Mouse (Mus musculus) liver, embryonic 11.5 days (tissue): ENCODE measurements at regions not wholly inside any gene's neighbourhood (a gene's known extent, or its start where the extent isn't known, plus 50 kb on each side); places are given as distances from the start of the nearest gene placed in this dataset.

Experiments
- ATAC-seq: fragments of 200-750 bp; cut with Nextera tagmentation; replicated peaks from 2 replicates; pipeline ENCODE4 v1.8.0; 2017; ENCODE audit warnings: moderate number of reproducible peaks, mild to moderate bottlenecking, moderate TSS enrichment, moderate library complexity; ENCODE audit not compliant: low FRiP score
- DNase-seq: peaks from one replicate; pipeline ENCODE4 v3.0.0-alpha.2; 2017; ENCODE audit warnings: low spot score
- H3K27ac ChIP-seq: fragments of 300-500 bp; sonication (generic); 2 replicates; pipeline ENCODE4 v1.5.1; 2014; ENCODE audit warnings: mild to moderate bottlenecking, low read depth, low read length, control low read depth
- H3K27me3 ChIP-seq: fragments of 300-500 bp; sonication (generic); replicated peaks from 2 replicates; pipeline ENCODE4 v1.6.1; 2014; ENCODE audit warnings: low read length, mixed read lengths; ENCODE audit not compliant: control insufficient read depth, insufficient read depth
- H3K36me3 ChIP-seq: fragments of 300-500 bp; sonication (generic); 2 replicates; pipeline ENCODE4 v1.6.1; 2014; ENCODE audit warnings: mild to moderate bottlenecking, low read length, moderate library complexity, mixed read lengths; ENCODE audit not compliant: control insufficient read depth, insufficient read depth
- H3K4me1 ChIP-seq: fragments of 300-500 bp; sonication (generic); replicated peaks from 2 replicates; pipeline ENCODE4 v1.6.1; 2014; ENCODE audit warnings: low read length, mixed read lengths; ENCODE audit not compliant: control insufficient read depth, insufficient read depth
- H3K4me2 ChIP-seq: fragments of 300-500 bp; sonication (generic); 2 replicates; pipeline ENCODE4 v1.6.1; 2014; ENCODE audit warnings: mild to moderate bottlenecking, control low read depth, moderate library complexity
- H3K4me3 ChIP-seq: fragments of 300-500 bp; sonication (generic); 2 replicates; pipeline ENCODE4 v1.5.1; 2014; ENCODE audit warnings: low read depth, low read length, control low read depth
- H3K9ac ChIP-seq: fragments of 300-500 bp; sonication (generic); 2 replicates; pipeline ENCODE4 v1.6.1; 2014; ENCODE audit warnings: low read depth, low read length, control low read depth
- H3K9me3 ChIP-seq: fragments of 300-500 bp; sonication (generic); 2 replicates; pipeline ENCODE4 v1.6.1; 2016; ENCODE audit warnings: low read length, inconsistent platforms, mixed read lengths; ENCODE audit not compliant: control insufficient read depth
- WGBS: fragments of 180-500 bp; shearing (Covaris S2); extraction: QIAGEN DNeasy Blood & Tissue Kit; methylation state at CpG from one replicate; pipeline ENCODE4 v1.1.7; 2014; 5-methylcytosine and 5-hydroxymethylcytosine counted together

DNA sequence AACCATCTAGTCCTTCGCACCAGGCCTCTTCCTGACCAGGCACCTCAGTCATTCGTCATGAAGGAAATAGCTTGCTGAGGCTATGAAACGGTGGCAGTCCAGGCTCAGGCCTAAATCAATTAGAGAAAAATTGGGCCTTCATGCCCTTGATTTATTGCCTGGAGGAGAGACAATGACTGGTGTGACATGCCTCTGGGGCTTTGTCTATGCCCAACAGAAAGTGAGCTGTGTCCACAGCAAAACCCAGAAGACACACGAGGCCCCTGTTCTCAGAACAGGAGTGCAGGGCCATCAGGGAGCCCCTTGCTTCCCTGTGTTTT lies 922.9 kb upstream of the Car8 start:
- no peaks in the 10 kb centered on the region for H3K36me3 ChIP-seq
- H3K4me2 ChIP-seq = no peak overlapping the region
- no peak overlapping the region for H3K9ac ChIP-seq
- WGBS = 63% methylated on average over 4 of the region's 4 CpGs
- H3K27ac ChIP-seq = no peak overlapping the region
- no peaks in the 10 kb centered on the region for H3K4me1 ChIP-seq
- no peaks in the 10 kb centered on the region for H3K9me3 ChIP-seq
- no peak overlapping the region for H3K4me3 ChIP-seq
- no peaks in the 10 kb centered on the region for H3K27me3 ChIP-seq
- ATAC-seq = no peak
- no peak for DNase-seq

DNA sequence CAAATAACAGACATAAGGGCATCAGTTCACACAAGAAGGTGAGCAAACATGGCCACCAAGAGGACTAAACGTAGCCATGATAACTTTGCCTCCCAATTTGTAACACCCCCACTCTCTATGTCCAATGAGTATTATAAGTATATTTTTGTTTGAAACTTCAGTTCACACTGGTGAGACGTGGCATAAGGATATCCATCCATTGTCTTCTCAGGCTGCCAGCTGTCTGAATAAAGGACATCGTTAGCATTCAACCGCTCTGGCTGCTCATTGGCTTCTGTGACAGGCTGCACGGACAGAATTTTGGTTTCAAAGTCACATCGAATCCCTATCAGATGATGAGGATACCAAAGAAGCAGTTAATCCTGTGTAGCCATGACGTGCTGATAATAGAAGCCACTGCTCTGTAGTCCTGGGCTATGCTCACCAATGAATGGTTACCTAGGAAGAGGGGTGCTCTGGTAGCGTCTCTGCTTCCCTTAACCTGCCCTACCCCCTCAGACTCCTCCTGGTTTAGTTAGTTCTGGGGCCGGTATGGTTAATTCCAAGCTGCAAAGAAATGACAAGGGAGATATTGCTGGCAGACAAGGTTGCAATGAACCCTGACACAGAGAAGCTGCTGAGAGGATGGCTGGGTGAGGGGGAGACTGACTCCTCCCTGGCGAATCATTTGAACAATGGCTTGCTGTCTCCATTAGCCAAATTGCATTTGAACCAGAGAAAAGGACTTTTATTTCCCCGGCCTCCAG lies 922.4 kb upstream of the Car8 start:
- no peak for ATAC-seq

DNA sequence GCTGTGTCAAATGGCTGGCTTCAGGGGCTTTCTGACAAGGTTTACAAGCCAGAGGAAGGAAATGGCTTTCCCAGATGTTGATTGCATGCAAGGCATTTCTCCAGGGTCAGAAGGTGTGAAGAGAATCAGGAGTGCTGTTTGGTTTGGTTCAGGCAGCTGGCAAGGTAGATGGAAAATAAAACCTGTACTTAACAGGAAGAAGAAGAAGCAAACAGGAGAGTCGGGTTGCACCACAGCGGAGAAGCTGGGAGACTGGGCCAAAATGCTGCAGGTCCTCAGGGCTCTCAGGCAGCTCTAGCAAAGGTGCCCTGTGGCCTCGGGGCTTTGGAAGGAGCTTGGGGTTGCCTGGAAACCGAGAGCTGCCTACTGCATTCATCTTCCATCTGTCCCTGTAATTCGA lies 908.9 kb upstream of the Car8 start:
- 40% methylated on average over 5 of the region's 5 CpGs for WGBS
- Histone ChIP-seq H3K27ac (no peak overlapping the region), H3K4me1 (no peaks in the 10 kb centered on the region), H3K4me2 (no peak overlapping the region), H3K27me3 (no peaks in the 10 kb centered on the region), H3K4me3 (no peak overlapping the region), H3K9ac (no peak overlapping the region), H3K9me3 (peaks cover 2% of the 10 kb centered on the region), H3K36me3 (no peaks in the 10 kb centered on the region)
- DNase-seq (peak; percentile 31), ATAC-seq (no peak)

More for the DNA sequence above, 922.4 kb upstream of the Car8 start:
- Histone ChIP-seq H3K27ac (no peak overlapping the region), H3K4me1 (no peaks in the 10 kb centered on the region), H3K9me3 (no peaks in the 10 kb centered on the region), H3K27me3 (no peaks in the 10 kb centered on the region), H3K36me3 (no peaks in the 10 kb centered on the region), H3K9ac (no peak overlapping the region), H3K4me2 (no peak overlapping the region), H3K4me3 (no peak overlapping the region)
- WGBS = 78% methylated on average over 11 of the region's 11 CpGs
- no peak for DNase-seq

DNA sequence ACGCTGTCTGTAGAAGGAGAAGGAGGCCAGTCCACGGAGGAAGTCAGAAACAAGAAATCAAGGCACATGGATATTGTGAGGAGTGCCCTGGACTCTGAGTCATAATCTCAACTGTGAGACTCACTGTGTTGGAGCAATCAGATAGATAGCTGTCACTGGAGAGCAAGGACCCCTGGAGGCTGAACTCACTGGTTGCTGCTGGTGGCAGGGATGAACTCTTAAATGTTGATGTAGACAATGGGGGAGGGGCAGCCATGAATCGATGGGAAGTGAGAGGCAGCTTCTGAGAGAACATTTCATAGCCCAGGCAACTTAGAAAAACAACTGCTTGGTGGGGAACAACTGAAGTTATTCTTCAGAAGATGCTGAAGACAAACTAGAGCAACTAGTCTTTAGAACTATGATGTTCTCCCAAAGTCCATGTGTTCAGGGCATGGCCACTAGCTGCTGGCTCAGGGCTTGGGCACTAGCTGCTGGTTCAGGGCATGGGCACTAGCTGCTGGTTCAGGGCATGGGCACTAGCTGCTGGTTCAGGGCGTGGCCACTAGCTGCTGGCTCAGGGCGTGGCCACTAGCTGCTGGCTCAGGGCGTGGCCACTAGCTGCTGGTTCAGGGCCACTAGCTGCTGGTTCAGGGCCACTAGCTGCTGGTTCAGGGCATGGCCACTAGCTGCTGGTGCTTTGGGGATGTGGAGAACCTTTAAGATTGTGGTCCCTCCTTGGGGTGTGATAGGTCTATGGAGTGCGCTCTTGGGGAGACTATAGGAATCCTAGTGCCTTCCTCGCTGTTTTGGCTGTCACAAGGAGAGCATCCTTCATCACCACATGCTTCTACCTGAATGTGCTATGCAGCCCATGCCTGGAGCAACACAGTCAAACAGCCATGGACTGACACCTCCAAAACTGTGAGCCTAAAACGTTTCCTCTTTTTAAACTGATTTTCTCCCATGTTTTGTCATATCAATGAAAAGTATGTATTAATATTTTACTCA lies 905.7 kb upstream of the Car8 start:
- DNase-seq (no peak), ATAC-seq (no peak)
- 77% methylated on average over 9 of the region's 9 CpGs for WGBS
- H3K4me2 ChIP-seq = no peak overlapping the region
- no peaks in the 10 kb centered on the region for H3K36me3 ChIP-seq
- no peak overlapping the region for H3K4me3 ChIP-seq
- no peak overlapping the region for H3K9ac ChIP-seq
- no peak overlapping the region for H3K27ac ChIP-seq
- H3K27me3 ChIP-seq = no peaks in the 10 kb centered on the region
- peaks cover under 1% of the 10 kb centered on the region for H3K9me3 ChIP-seq
- H3K4me1 ChIP-seq = no peaks in the 10 kb centered on the region

DNA sequence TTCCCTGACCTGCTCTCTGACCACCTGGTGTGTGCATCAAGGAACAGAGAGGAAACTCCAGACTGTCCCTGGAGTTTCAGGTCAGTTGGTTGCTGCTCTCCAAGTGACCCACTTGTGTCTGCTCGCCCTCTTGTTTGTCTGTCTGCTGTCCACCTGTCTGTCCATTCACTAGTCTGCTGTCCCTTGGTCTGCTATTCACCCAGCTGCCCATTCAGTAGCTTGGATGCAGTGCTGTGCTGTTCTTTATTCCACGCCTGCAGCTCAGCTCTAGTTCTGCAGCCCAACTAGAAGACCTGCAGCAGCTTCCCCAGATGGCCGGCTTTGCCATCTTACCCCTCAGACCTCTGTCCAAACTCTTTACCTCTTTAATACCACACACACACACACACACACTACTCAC lies 904.2 kb upstream of the Car8 start:
- H3K4me3 ChIP-seq = no peak overlapping the region
- WGBS = 86% methylated on average over 3 of the region's 3 CpGs
- DNase-seq = peak; percentile 24

DNA sequence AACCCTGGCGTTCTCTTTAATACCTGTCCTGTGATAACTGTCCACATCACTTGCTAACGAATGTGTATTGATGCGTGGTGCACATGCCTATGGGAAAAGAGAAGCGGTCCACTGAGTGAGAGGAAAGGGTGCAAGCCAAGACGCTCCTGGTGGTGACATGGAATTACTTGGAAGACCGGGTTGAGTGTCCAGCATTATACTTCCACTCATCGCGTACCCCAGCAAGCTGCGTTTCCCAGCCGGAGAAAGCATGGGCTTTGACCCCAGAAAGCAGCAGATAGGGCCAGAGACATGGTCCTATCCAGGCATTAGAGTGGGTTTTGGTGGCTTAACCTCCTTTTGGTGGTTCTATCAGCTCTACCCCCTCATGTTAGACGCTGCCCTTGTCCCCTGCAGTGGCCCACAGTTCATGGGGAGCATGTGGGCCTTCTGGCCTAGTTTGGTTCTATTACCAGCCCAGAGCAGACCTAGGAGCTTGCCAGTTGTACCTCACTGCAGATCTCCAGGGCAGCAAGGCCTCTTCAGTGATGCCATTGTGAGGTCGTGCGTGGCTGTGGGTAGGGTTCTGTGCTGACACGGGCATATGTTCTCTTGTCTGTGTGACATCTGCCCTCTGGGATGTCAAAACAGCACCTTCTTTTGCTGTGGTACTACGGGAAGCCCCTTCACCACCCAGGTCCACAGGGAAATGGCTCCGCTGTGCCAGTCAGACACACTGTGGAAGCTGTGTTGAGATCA lies 903.3 kb upstream of the Car8 start:
- Histone ChIP-seq H3K4me1 (no peaks in the 10 kb centered on the region), H3K4me3 (no peak overlapping the region), H3K9ac (no peak overlapping the region), H3K9me3 (no peaks in the 10 kb centered on the region; the same call in 1 of the 2 replicates), H3K27me3 (no peaks in the 10 kb centered on the region), H3K4me2 (no peak overlapping the region), H3K27ac (no peak overlapping the region), H3K36me3 (no peaks in the 10 kb centered on the region)
- ATAC-seq = no peak
- WGBS = 88% methylated on average over 16 of the region's 16 CpGs
- peak; percentile 18 for DNase-seq

More for the DNA sequence above, 904.2 kb upstream of the Car8 start:
- Histone ChIP-seq H3K9ac (no peak overlapping the region), H3K4me1 (no peaks in the 10 kb centered on the region), H3K27ac (no peak overlapping the region), H3K9me3 (no peaks in the 10 kb centered on the region; the same call in 1 of the 2 replicates), H3K4me2 (no peak overlapping the region), H3K27me3 (no peaks in the 10 kb centered on the region), H3K36me3 (no peaks in the 10 kb centered on the region)
- no peak for ATAC-seq

DNA sequence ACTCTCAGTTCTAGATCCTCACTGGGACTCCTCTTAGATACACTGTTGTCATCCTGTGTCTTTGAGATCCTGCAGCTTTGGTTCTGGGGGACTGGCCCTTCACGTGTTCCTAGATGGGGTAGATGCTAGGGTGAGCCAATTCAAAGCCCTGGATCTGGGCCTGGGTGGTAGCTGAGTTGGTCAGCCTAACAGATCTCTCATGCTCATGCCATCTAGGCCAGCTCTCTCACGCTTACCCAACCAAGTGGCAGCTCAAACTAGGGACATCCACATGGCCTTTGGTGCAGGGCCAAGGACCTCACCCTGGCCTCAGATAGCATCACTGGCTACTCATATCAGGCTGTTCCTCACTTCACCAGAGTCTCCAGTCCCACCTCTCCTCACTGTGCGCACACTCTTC lies 901.9 kb upstream of the Car8 start:
- H3K9ac ChIP-seq = no peak overlapping the region
- ATAC-seq = no peak
- H3K36me3 ChIP-seq = no peaks in the 10 kb centered on the region
- H3K4me1 ChIP-seq = peaks cover 4% of the 10 kb centered on the region
- H3K9me3 ChIP-seq = no peaks in the 10 kb centered on the region; the same call in 1 of the 2 replicates
- no peak for DNase-seq
- no peak overlapping the region for H3K27ac ChIP-seq
- H3K4me2 ChIP-seq = no peak overlapping the region
- 75% methylated on average over 3 of the region's 3 CpGs for WGBS
- H3K27me3 ChIP-seq = no peaks in the 10 kb centered on the region
- no peak overlapping the region for H3K4me3 ChIP-seq

DNA sequence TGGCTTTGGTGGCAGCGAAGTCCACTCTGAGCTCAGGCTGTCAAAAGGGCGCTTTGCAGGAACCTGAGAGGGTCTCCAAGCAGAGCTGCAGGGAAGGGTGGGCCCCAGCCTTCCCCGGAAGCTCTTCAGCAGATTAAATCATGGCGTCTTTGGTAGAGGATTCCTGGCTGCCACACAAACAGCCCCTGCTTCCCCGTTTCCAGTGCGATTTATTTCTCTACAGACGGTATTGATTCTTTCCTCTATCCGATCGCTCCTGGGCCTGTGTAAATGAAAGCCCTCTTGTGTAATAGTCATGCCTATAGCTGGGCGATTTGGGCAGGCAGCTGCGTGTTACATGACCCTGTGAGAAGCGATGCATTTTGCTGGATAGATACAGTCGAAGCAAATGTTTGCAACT lies 897.8 kb upstream of the Car8 start:
- DNase-seq (no peak), ATAC-seq (no peak)
- Histone ChIP-seq H3K9me3 (no peaks in the 10 kb centered on the region), H3K27ac (no peak overlapping the region), H3K9ac (no peak overlapping the region), H3K4me1 (peaks cover 4% of the 10 kb centered on the region), H3K4me2 (peak overlapping the region; percentile 69), H3K36me3 (no peaks in the 10 kb centered on the region), H3K4me3 (no peak overlapping the region), H3K27me3 (no peaks in the 10 kb centered on the region)
- 54% methylated on average over 13 of the region's 13 CpGs for WGBS
